Mouse (Mus musculus): ENCODE measurements around the gene Spats2. TPM values are rescaled to one million over a fixed set of nuclear protein-coding genes. Genes with fewer than 3 reads are reported as not detected.
"Not testable (repeated sequence)": the region's sequence is repeated elsewhere in the genome, so short reads cannot be mapped to it uniquely, and the experiment has no call there.

Spats2 gene
- total RNA-seq (2021) = 1 to 10 TPM; 4.5 to 4.6 TPM
- long read RNA-seq, experiment 1, transcript Spats2-201 (13 exons, 3,096 nt) = major isoform, 5 of 7 reads
- long read RNA-seq, experiment 1, partial matches to known transcripts = 0 of 7 reads
- long read RNA-seq, experiment 1, other reads (novel, unspliced or antisense) = 2 of 7 reads
- long read RNA-seq, experiment 2, transcript Spats2-201 (13 exons, 3,096 nt) = major isoform, 7 of 8 reads
- long read RNA-seq, experiment 2, partial matches to known transcripts = 0 of 8 reads
- long read RNA-seq, experiment 2, other reads (novel, unspliced or antisense) = 1 of 8 reads

DNA sequence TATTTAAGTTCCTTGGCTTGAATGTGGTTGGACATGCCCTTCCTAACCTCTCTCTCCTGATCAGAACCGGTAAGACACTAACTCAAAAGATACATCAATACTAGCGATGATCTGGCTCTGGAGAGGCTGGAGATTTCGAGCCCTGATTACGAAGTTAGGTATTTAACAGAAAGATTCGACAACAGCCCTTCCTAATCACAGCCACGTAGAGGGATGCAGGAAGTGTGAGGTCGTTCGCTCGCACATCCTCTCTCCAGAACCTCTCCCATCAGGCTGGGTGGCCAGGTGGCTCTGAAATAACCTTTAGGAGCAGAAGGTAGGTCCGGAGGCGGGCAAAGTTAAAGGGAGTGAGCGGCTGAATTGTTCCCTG, at the start of gene Spats2:
TSS of gene Spats2 (plus strand) at position 206 of the 370 bp plus-strand sequence.
- DNase-seq = no peak

DNA sequence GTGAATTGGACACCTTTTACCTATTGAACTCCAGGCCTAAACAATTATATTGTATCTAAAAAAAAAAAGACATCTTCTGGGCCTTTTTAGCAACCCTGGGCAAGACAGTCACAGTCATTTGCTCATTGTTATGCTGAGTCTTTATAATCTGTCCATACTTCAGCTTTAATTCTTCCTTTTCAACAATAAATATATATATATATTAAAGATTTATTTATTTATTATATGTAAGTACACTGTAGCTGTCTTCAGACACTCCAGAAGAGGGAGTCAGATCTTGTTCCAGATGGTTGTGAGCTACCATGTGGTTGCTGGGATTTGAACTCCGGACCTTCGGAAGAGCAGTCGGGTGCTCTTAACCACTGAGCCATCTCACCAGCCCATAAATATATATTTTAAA, 49.7 kb upstream of the Spats2 start:
- DNase-seq = not testable (repeated sequence)

DNA sequence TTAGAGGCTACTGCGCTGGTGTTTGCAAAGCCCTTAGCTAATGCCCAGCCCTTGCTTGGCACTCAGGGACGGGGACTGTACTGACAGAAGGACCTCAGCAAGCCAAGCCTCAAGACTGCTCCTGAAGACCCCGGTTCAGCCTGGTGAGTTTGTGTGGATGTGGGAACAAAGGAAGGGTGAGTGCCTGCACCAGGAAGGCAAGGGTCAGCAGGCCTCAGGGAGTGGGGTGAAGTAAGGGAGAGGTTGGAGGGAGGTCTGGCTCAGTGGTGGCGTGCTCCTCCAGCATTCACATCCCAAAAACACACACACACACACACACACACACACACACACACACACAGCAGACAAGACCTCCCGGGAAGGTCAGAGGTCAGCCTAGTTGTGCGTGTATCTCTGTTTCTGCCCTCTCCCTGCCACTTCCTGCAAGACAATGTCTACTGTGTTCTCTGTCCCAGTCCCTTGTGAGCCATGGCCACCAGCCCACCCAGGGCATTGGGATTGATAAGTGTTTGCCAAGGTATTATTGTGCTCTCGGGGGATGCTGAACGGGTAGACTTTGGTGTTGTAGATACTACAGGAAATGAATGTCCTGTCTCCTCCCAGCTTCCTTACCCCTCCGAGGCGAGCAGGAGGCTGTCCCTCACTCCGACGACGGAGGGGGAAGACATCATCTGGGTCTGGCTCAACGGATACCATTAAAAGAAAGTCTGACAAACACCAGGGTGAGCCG, 47.4 kb upstream of the Spats2 start:
- no peak for DNase-seq

DNA sequence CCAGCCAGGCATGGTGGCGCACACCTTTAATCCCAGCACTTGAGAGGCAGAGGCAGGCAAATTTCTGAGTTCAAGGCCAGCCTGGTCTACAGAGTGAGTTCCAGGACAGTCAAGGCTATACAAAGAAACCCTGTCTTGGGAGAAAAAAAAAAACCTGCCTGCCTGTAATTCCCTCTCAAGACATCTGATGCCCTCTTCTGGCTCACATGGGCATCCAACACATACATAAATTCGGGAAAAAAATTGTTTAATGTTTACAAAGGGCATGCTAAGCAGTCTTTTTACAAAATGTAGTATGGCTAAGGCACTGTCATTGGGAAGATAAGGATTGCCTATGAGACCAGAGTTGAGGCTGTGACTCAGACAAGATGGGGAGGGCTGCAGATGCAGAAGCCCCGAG, 45.9 kb upstream of the Spats2 start:
- no peak for DNase-seq

DNA sequence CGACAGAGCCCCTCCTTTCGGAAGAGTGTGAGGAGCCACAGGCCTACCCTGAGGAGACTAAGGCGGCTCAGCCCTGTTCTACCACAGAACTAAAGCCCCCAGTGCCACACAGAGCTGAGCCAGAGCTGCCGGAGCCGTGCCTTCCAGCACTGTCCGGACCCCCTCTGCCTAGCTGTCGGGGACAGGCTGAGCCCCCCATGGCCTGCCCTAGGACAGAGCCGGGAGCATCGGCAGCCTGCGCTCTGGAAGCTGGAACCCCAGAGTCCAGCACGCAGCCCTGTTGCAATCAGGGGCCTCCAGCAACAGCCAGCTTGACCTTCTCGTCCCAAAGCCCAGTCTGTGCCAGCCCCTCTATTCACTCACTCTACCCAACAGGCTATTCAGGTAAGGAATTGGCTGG, 43.4 kb upstream of the Spats2 start:
- DNase-seq = no peak

DNA sequence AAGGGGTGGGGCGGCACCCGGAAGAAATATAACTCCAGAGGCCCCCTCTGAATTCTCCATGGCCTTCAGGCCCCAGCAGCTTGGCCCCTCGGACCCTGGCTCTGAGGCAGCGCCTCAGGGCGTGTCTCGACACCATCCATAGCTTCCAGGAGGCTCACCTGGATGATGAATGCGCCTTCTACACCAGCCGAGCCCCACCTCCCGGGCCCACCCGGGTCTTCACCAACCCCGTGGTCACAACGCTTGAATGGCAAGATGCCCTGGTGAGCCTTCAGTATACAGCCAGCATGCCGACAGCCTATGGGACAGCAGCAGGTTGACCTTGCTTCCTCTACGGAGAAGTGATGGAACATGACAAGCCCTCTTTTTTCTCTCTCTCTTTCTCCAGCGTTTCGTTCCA, 42.9 kb upstream of the Spats2 start:
- no peak for DNase-seq

DNA sequence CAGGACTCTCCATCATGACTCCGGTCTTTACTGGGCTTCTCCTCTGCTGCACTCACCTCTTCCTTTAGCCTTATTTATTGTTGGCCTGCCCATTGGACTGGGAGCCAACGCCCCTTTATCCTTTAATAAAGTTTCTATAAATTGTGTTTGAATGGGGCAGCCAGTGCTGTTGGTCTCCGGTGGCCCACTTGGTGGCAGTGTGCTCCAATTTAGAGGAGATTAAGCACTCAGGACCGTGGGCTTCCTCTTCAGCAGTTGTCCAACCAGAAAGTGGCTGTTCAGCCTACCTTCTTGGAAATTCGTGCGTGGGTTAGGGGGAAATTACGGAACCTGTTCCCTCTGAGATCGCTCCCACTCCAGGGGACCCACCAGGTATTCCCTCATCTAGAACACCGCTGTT, 42.5 kb upstream of the Spats2 start:
- DNase-seq = no peak

DNA sequence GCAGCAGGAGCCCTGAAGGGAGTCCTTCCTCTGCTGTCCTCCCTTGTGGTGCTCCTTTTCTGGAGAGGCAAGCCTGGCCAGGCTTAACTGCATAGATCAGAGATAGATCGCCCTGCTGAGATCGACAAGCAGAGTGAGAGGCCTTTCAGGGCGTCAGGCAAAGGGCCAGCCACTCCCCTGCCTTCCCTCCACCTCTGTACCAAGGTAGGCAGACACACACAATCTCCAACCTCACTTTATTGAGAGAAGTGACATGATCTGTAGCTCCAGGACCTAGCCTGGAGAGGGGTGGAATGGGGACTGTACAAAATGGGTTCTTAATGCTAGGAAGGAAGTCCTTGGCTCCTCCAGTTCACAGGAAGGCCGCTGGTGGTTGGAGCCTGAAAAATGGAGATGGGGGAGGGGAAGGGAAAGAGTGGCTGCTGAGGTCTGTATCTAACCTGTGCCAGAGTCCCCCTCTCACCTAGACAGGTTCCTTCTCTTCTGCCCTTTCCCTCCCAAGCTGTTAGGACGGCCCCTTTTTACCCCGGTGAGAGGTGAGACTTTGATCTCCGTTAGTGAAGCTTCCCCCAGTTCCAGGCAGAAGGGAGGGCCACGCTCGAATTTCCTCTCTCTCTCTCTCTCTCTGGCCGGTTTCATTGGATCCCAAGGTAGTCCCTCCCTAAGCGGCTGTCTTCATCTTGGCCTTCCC, 41.7 kb upstream of the Spats2 start:
- no peak for DNase-seq

DNA sequence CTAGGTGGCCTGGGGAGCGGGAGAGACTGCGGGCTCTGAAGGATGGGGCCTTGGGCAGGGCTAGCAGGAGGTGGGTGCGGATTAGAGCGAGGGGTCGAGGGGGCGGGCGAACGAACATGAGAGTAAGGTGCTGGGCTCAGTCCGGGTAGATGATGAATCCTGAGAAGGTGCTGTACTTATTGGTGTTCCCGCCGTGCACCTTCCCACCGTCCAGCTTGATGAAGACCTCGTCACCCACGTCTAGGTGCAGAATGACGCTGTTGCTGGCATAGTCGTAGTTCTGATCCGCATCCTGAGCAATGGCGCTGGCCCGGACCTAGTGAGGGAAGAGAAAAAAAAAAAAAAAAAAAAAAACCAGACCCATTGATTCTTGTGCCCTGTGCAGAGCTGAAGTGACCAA, 41.1 kb upstream of the Spats2 start:
- DNase-seq = no peak

DNA sequence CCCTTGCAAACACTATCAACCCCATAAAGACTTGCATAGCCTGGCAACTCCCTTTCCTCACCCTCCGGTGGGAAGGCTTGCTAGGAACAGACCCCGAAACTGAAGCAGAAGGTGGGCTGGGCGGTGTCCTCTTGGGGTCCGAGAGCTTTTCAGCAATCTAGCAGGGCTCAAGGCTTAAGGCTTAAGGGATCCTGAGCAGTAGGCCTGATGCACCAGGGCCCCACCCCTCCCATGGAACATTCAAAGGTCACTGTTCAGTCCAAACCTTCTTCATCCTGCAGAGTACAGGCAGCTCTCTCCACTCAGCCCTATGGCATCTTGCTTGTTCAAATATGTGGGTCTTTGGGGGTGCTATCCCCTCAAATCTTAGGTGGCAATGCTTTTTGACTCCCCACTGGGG, 39.7 kb upstream of the Spats2 start:
- no peak for DNase-seq

DNA sequence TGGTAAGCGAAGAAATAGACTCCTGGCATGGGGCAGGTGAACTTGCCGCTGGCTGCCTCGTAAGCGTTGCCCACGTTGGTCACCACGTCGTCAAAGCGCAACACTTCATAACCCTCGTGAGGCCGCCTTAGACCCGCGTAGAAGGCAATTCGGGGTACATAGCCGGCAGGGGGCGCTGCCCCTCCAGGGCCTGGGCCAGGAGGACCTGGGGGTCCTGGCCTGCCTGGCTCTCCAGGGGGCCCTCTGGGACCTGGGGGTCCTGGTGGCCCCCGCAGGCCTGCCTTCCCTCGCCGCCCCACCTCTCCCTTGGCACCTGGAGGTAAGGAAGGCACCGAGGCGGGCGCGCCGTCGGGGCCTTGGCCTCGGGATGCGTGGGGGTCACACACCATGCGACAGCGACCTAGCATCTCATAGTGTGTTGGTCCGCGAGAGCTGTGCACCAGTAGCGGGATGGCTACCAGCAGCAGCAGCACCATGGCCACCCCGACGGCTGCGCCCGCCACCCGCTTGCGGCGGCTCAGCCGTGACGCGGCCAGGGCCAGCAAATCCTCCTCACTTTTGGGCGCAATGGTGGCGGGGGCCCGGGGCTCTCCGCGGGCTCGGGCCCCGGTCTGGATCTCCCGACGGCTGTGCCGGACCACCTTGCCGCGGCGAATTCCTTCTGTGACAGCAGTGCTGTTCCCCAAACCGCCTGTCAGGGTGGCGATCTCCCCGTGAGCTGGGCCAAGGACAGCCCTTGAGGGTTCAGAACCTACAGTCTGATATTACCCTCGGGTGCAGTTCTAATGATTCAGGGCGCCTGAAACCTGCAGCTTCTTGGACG, 38.3 kb upstream of the Spats2 start, which contains the start of gene C1ql4:
TSS of gene C1ql4 (minus strand) at position 565 of the 823 bp plus-strand sequence.
- DNase-seq = no peak

DNA sequence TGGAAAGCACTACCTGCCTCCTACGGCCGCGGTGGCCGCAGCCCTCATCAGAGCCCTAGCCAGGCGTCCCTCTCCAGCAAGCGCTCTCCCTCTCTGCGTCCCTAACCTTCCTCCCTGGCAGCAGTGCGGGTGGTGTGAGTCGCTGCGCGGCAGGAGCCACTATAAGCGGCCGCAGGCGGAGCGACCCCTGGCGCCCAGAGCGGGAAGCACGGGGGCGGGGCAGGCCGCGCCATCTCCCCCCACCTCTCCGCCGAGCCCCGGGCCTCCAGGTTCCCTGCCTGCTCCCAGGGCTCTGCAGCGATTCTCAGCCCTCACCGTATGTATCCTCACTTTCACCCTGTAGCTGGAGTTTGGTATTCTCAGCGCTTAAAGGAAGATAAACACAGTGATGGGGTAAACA, 37.4 kb upstream of the Spats2 start:
- peak; percentile 66 for DNase-seq

DNA sequence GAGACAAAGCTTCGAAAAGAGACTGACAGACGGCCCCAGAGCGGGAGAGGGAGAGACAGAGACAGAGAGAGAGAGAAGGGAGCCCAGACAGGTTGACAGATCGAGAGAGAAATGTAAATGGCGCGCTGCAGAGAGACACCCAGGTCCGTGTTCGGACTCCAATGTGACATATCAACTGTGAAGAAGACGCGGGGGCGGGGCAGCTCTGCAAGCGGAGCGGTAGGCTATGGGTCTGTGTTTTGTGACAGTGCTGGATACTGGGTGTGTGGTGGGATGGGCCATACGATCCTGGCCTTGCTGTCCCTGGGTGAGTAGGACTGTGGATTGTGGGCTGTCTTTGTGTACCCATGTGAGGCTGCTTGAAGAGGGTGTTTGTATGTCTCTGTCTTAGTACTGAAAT, 36.6 kb upstream of the Spats2 start:
- no peak for DNase-seq

DNA sequence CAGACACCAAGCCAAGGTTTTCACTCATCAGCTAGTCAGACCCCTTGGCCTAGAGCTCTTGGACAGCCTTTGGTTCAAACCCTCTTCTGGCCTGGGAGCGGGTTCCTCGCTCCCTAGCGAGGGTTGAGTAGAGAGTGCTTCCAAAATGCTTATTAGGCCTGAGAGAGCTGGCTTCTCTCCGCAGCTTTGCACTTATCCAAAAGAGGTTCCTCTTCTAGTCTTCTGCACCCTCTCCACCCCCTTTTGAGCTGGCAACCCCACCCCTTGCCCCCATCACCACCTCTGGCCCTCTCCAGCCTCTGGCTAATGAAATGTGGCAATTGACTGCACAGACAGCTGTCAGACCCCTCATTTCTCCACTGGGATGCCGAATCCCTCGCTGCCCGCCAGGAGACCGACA, 32.8 kb upstream of the Spats2 start, which contains the start of gene Dnajc22:
TSS of gene Dnajc22 (plus strand) at position 301 of the 400 bp plus-strand sequence.
- DNase-seq = no peak

DNA sequence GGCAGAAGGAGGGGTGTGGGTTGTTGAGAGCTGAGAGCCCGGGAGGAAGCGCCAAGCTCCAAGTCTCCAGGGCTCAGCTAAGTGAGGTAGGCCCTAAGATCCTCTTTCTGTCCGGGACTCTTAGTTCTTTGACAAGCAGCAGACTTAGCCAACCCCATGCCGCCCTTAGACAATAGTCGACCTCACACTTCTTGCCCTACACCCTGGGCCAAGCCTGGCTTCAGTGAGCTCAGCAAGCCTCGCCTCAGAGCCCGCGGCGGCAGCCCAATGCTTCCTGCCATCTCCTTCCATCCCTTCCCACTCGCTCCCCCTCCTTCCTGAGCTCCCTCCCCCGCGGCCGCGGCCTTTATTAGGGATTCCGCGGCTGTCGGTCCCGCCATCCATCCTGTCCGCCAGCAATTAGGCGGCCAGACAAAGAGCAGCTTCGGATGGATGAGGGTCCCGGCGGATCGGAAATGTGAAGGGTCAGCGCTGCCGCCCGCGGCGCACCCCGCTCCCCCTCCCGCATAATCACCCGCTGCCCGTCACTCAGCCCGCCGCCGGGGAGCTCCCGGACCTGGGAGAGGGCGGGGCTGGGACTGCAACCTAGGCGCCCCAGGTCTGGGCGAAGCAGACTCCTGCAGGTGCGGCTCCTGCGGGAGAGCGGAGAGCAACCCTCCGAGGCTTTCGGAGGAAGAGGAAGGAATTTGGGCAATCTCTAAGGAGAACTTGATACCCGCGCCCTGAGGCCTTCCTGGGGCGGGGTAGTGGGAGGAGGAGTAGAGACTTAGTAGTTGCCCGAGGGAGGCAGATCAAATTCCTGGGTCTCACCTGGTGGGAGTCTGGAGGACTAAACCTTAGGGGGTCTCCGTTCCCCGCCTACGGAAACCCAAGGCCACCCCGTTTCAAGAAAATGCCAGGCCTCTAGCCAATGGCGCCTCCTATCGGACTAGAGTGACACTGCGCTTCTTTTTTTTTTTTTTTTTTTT, 32.1 kb upstream of the Spats2 start:
- no peak for DNase-seq

DNA sequence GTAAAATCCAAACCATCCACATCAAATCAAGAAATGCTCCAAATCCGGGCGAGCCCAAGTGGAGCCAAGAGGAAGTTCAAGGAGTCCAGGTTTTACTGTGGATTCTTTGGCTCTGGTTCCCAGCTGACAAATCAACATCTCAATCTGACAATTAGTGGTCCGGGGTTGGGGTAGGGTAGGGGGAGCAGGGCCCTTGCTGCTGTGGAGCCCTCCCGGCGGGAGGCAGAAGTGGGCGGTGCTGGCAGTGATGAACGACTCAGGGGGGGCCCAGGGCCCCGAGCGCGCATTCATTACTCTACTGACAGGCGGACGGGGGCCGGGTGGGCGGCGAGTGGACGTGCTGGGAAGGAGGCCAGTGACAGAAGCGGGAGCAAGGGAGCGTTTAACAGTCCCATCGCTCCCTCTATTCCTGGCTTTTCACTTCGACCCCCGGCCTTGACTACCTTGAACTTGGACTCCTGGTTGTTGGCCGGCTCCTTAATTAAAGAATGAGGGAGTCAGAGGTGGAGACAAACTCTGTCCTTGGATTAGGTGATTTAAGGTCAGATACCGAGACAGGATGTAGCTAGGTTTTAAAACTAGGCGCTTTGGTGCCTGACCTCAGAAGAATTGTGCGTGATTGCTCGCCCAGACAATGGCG, 31.0 kb upstream of the Spats2 start:
- DNase-seq = no peak

DNA sequence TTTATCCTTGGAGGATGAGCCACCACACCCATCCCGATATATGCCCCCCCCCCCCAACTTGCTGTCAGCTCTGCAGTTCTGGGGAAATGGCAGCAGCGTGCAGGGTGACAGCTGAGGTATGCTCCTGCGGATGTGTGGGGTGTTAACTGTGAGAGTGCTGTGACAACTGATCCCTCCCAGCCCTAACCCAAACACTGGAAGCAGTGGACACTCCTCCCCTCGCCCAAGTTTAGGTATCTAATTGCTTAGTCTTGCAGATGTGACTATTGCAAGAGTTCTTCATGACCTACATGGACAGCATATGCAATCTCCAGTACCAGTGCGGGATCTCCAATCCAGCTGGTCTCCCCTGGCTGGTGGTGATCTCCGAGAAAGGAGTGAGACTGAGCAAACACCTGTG, 30.4 kb upstream of the Spats2 start:
- DNase-seq = no peak

DNA sequence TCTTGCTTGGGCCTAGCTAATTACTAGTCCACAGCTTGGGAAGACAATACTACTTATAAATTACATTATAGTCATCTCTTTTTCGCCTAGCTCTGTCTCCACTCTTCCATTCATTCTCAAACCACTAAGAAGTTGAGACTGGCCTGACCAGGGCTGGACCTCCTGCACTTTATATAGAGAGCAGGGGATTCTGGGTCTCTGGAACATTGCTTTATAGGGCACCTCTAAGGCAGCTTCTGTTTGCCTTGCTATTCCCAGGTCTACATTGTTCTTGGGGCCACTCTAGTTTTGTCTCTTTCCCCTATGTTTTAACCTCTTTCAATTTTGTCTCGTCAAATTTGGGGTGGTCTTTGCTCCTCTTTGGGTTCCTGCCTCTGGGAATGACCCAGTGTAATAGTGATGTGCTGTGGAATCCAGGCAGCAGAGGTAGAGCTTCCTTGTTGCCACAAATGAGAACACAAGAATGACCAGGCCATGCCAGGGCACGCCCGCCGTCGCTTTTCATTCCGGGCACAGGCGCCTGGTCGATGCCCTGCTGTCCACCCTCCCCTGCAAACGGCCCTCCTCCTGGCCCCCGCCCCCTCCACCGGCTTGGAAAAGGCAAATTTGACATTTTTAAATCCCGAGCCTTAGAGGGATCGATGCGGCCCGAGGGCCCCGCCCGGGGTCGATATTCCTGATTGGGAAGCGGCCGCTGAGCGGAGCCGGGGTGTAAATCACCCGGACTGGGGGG, 29.5 kb upstream of the Spats2 start:
- DNase-seq = no peak

DNA sequence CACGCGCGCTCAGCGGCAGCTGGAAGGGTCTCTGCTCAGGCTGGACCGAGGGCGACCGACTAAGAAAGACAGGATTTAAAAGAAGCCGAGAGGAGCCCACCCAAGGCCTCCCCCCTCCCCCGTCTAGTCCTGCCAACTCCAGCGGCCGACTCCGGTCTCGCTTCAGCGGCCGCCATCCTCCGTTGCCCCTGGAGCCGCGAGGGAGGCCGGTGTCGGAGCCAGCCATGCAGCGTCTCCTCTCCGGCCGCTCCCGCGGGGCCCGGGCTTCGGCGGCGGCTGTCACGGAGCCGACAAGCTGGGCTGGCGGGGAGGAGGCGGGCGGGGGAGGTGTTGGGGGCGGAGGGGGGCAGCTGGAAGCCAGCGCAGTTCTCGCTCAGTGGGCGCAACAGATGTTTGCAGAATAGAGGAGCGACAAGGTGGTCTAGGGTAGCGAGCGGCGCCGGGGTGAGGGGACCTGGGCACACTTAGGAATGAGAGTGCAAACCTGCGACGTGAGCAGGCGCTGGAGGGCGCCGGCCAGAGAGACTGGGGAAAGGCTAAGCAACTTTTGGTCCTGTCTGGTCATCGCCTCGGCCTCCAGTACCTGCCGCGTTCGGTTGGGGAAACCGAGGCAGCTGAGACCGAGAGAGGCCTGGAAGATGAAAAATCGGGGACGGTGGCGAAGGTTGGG, 28.8 kb upstream of the Spats2 start:
- DNase-seq = peak; percentile 5
